Mouse (Mus musculus): ENCODE data around the gene Pak1. TPM values are rescaled to one million over a fixed set of nuclear protein-coding genes. Genes with fewer than 3 reads are reported as not detected.

Pak1 gene
- polyA plus RNA-seq, 1 experiment, result 3.1 TPM

DNA sequence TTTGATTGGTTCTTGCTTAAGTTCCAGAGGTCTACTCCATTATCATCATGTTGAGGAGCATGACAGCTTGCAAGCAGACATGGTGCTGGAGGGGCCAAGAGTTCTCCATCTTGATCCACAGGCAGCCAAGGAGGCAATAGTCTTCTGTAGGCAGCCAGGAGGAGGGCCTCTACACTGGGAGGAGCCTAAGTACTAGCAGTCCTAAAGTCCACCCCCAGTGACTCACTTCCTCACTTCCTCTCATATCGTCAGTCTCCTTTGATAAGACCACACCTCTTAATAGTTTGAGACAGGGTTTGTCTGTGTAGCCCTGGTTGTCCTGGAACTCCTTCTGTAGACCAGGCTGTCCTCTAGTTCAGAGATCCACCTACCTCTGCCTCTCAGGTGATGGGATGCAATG lies 7.5 kb upstream of the Pak1 start:
- TF ChIP-seq POLR2A (IDR thresholded peaks at IDR 0.05; ENCODE audit: control insufficient read depth, low read depth, low read length) (no peak), CTCF (IDR thresholded peaks at IDR 0.05; ENCODE audit: control insufficient read depth, insufficient read depth, insufficient replicate concordance, low read depth, low read length) (no peak)
- Histone ChIP-seq H3K4me1 (ENCODE audit: control insufficient read depth, insufficient read depth, low read length) (no peaks in the 10 kb centered on the region), H3K27ac (ENCODE audit: control insufficient read depth, insufficient read depth, low read depth, low read length) (no peak overlapping the region), H3K27me3 (ENCODE audit: control insufficient read depth, insufficient read depth, low read length) (no peaks in the 10 kb centered on the region), H3K4me3 (ENCODE audit: control insufficient read depth, low read depth, low read length) (no peak overlapping the region), H3K36me3 (ENCODE audit: control insufficient read depth, insufficient read depth, low read length) (no peaks in the 10 kb centered on the region)

DNA sequence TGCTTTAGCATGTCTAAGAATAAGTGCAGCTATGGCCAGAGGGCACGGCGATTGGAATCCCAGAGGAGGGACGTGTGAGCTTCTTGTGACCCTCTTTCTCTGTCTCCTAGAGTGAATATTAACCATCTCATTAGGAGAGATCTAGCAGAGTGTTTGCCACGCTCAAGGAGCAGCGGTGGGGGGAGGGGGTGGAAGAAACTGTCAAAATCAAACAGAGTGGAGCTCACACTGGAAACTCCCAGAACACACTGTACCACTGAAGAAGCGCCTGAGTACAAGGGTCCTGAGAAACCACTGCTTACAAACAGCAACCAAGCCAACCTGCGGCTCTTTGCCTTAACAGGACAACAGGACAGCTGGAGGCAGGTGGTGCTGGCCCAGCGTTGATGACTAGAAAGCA lies 6.8 kb upstream of the Pak1 start:
- Histone ChIP-seq H3K4me1 (ENCODE audit: control insufficient read depth, insufficient read depth, low read length) (no peaks in the 10 kb centered on the region), H3K36me3 (ENCODE audit: control insufficient read depth, insufficient read depth, low read length) (no peaks in the 10 kb centered on the region), H3K27me3 (ENCODE audit: control insufficient read depth, insufficient read depth, low read length) (no peaks in the 10 kb centered on the region), H3K4me3 (ENCODE audit: control insufficient read depth, low read depth, low read length) (no peak overlapping the region), H3K27ac (ENCODE audit: control insufficient read depth, insufficient read depth, low read depth, low read length) (no peak overlapping the region)
- TF ChIP-seq POLR2A (IDR thresholded peaks at IDR 0.05; ENCODE audit: control insufficient read depth, low read depth, low read length) (no peak), CTCF (IDR thresholded peaks at IDR 0.05; ENCODE audit: control insufficient read depth, insufficient read depth, insufficient replicate concordance, low read depth, low read length) (no peak)

- Histone ChIP-seq H3K27ac (ENCODE audit: control insufficient read depth, insufficient read depth, low read depth, low read length) (no peak overlapping the region), H3K27me3 (ENCODE audit: control insufficient read depth, insufficient read depth, low read length) (no peaks in the 10 kb centered on the region), H3K4me3 (ENCODE audit: control insufficient read depth, low read depth, low read length) (no peak overlapping the region), H3K36me3 (ENCODE audit: control insufficient read depth, insufficient read depth, low read length) (no peaks in the 10 kb centered on the region), H3K4me1 (ENCODE audit: control insufficient read depth, insufficient read depth, low read length) (no peaks in the 10 kb centered on the region)
- no peak for TF ChIP-seq CTCF (IDR thresholded peaks at IDR 0.05; ENCODE audit: control insufficient read depth, insufficient read depth, insufficient replicate concordance, low read depth, low read length)
- no peak for TF ChIP-seq POLR2A (IDR thresholded peaks at IDR 0.05; ENCODE audit: control insufficient read depth, low read depth, low read length)
These were observed 4.8 kb upstream of the Pak1 start for GRCm38 (mm10) chr7:97783523-97783922.

- Histone ChIP-seq H3K27ac (ENCODE audit: control insufficient read depth, insufficient read depth, low read depth, low read length) (peak overlapping the region; percentile 59; the same call in 1 of the 2 replicates), H3K4me1 (ENCODE audit: control insufficient read depth, insufficient read depth, low read length) (peaks cover 2% of the 10 kb centered on the region; the same call in 1 of the 2 replicates), H3K4me3 (ENCODE audit: control insufficient read depth, low read depth, low read length) (peak overlapping the region; percentile 92), H3K36me3 (ENCODE audit: control insufficient read depth, insufficient read depth, low read length) (no peaks in the 10 kb centered on the region), H3K27me3 (ENCODE audit: control insufficient read depth, insufficient read depth, low read length) (no peaks in the 10 kb centered on the region)
- 0 out of 2 replicates have a peak, but pooled peaks have one; percentile 0 for TF ChIP-seq POLR2A (IDR thresholded peaks at IDR 0.05; ENCODE audit: control insufficient read depth, low read depth, low read length)
- TF ChIP-seq CTCF (IDR thresholded peaks at IDR 0.05; ENCODE audit: control insufficient read depth, insufficient read depth, insufficient replicate concordance, low read depth, low read length), result no peak
These were observed 535 bp downstream of the Pak1 start for GRCm38 (mm10) chr7:97788669-97789483.

GRCm38 (mm10) chr7:97790272-97790671 lies 1.9 kb downstream of the Pak1 start:
- TF ChIP-seq POLR2A (IDR thresholded peaks at IDR 0.05; ENCODE audit: control insufficient read depth, low read depth, low read length), result no peak
- TF ChIP-seq CTCF (IDR thresholded peaks at IDR 0.05; ENCODE audit: control insufficient read depth, insufficient read depth, insufficient replicate concordance, low read depth, low read length), result no peak
- Histone ChIP-seq H3K4me3 (ENCODE audit: control insufficient read depth, low read depth, low read length) (no peak overlapping the region), H3K27ac (ENCODE audit: control insufficient read depth, insufficient read depth, low read depth, low read length) (no peak overlapping the region), H3K4me1 (ENCODE audit: control insufficient read depth, insufficient read depth, low read length) (peaks cover 2% of the 10 kb centered on the region; the same call in 1 of the 2 replicates), H3K27me3 (ENCODE audit: control insufficient read depth, insufficient read depth, low read length) (no peaks in the 10 kb centered on the region), H3K36me3 (ENCODE audit: control insufficient read depth, insufficient read depth, low read length) (no peaks in the 10 kb centered on the region)

DNA sequence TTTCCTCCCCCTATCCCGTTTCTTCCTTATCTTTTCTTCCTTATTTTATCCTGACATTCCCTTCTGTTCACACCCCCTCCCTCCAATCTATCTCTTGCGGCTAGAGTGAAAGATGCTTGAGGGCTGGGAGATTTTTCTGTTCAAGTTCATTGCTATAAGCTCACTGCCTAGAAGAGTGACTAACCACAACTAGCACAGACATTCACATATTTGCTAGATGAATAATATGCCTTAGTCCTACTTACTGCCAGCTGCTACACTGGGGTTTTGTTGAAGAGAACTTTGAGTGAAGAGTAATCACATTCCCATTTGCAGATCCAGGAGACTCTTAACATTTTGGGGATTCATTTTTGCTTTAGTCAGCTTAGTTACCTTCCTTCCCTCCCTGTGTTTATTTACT lies 4.0 kb downstream of the Pak1 start:
- Histone ChIP-seq H3K4me3 (ENCODE audit: control insufficient read depth, low read depth, low read length) (no peak overlapping the region), H3K36me3 (ENCODE audit: control insufficient read depth, insufficient read depth, low read length) (no peaks in the 10 kb centered on the region), H3K27ac (ENCODE audit: control insufficient read depth, insufficient read depth, low read depth, low read length) (no peak overlapping the region), H3K4me1 (ENCODE audit: control insufficient read depth, insufficient read depth, low read length) (peaks cover 2% of the 10 kb centered on the region; the same call in 1 of the 2 replicates), H3K27me3 (ENCODE audit: control insufficient read depth, insufficient read depth, low read length) (no peaks in the 10 kb centered on the region)
- no peak for TF ChIP-seq POLR2A (IDR thresholded peaks at IDR 0.05; ENCODE audit: control insufficient read depth, low read depth, low read length)
- no peak for TF ChIP-seq CTCF (IDR thresholded peaks at IDR 0.05; ENCODE audit: control insufficient read depth, insufficient read depth, insufficient replicate concordance, low read depth, low read length)

GRCm38 (mm10) chr7:97803116-97803515 lies 14.8 kb downstream of the Pak1 start:
- Histone ChIP-seq H3K4me1 (ENCODE audit: control insufficient read depth, insufficient read depth, low read length) (no peaks in the 10 kb centered on the region), H3K4me3 (ENCODE audit: control insufficient read depth, low read depth, low read length) (no peak overlapping the region), H3K27ac (ENCODE audit: control insufficient read depth, insufficient read depth, low read depth, low read length) (no peak overlapping the region), H3K27me3 (ENCODE audit: control insufficient read depth, insufficient read depth, low read length) (no peaks in the 10 kb centered on the region), H3K36me3 (ENCODE audit: control insufficient read depth, insufficient read depth, low read length) (no peaks in the 10 kb centered on the region)
- TF ChIP-seq CTCF (IDR thresholded peaks at IDR 0.05; ENCODE audit: control insufficient read depth, insufficient read depth, insufficient replicate concordance, low read depth, low read length) (no peak), POLR2A (IDR thresholded peaks at IDR 0.05; ENCODE audit: control insufficient read depth, low read depth, low read length) (no peak)

Measured in testis, adult 2 months (tissue).